Mouse (Mus musculus) frontal cortex, postnatal 10 days (tissue): ENCODE results near the gene Comp.

Experiments used
- DNase-seq, 2 experiments: peaks; one replicate each; pipeline ENCODE4 v3.0.0; 2022; ENCODE audit warnings: low spot score in 2 of 2, mixed read lengths in 1 of 2

The Comp gene

DNA sequence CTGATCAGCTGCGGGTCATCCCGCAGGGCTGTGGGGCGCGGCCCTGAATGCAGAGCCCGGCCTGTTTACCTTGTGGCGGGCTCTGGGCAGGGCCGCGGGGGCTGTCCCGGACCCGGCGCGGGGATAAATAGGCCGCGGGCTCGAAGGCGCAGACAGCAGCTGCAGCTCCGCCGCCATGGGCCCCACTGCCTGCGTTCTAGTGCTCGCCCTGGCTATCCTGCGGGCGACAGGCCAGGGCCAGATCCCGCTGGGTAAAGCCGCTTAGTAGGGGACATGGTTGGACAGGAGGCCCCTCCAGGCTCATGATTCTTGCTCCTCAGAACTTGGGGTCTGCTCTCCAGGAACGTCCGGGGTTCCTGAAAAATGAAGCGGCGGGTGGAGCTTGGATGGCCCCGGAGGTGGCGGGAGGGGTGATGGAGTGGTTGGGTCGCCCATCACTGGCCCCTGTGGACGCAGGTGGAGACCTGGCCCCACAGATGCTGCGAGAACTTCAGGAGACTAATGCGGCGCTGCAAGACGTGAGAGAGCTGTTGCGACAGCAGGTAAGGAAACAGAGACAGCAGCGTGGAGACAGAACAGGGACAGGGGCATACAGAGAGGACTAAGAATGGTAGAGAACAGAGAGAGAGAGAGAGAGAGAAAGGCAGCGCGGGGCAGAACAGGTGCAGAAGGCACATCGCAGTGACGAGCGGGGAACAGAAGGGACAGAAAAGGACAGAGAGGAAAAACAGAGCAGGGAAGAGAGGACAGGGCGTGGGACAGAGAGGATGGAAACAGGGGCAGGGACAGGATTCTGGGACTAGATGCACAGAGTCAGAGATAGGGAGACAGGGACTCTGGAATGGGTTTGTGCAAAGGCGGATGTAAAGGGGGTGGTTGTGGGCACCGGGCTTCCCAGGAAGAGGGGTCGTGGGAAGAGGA is at the start of gene Comp:
Comp (plus strand) TSS at position 162 of the 921 bp plus-strand sequence.
- no peak for DNase-seq

DNA sequence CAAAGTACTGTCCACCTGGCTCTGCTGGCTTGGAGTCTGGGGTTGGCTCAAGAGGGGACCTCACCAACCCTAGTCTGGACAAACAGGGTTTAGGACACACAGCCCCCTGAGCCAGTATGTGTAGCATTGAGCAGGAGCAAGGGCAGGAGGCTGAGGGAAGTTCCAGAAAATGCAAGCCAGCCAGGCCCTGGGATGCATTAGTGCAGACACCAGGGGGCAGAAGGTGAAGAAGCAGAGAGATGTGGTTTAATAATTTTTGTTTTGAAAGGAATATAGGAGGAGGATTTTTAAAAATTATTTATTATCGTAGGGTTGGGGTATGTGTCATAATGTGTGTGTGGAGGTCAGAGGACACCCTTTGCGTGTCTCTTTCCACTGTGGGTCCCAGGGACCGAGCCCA is 49.6 kb upstream of the Comp start:
- no peak for DNase-seq

GRCm38 (mm10) chr8:70327512-70327911 is 45.8 kb upstream of the Comp start:
- DNase-seq = no peak

GRCm38 (mm10) chr8:70329124-70329834 is 44.1 kb upstream of the Comp start, which contains the start of gene Gdf1:
Gene Gdf1 (plus strand): TSS chr8:70329817.
- no peak for DNase-seq

GRCm38 (mm10) chr8:70329835-70330740 is 43.3 kb upstream of the Comp start:
- DNase-seq = no peak

- peak; percentile 71 to 72 for DNase-seq
These were observed 42.5 kb upstream of the Comp start for GRCm38 (mm10) chr8:70330741-70331364.

DNA sequence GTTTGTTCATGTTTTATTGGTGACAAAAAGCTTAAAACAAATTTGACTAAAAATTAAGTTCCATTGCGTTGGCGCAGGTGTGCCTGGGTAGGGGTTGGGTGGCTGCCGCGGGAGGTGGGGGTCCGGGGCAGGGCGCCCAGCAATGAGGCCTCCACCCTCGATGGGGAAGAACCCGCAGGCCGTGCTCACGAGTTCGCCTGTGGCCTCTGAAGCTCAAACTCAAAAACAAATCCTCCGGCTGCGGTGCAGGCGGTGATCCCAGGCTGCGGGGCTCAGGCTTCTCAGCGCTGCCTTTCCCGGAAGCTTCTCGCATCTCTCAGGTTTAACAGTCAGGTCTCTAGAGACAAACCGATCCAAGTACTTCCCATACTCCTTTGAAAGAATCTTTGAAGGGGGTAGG is 41.8 kb upstream of the Comp start:
- DNase-seq = no peak

DNA sequence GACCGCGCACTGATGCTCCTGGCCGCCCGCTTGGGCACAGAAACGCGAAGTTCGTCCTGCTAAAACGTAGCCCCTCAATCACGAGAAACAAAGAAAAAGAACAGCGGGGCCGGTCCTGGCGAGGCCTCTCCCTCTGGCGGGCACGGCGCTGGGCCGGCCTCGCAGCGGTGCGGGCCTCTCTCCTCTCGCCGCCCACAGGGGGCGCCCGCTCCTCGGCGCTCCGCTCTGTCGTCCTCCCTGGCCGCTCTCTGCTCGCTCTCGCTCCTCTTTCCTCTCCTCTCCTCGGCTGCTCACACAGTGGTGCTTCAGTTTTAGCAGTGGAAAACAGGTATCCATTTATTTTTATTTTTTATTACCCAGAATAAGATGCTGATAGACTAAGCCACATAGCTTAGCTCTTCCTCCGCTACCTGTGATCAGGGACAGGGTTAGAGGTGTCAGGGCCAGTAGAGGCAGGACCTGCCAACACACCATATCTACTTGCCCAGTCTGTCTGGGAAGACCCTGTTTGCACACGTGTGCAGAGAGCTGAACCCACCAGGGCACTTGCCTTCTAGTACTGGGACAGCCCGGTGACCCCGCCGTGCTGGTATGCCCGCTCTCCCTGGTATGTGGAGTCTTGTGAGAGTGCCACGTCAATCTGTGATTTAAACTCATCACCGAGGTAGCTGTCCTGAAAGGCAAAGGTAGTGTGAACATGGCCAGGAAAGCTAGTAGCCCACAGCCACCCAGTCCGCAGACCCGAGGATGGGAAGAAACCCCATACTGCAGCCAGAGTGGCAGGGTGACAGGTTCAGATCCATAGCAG is 41.1 kb upstream of the Comp start:
- peak in 1 of 2 experiments; percentile 75 for DNase-seq

- no peak for DNase-seq
These were observed 40.5 kb upstream of the Comp start for GRCm38 (mm10) chr8:70332878-70333202.

- no peak for DNase-seq
These were observed 34.4 kb upstream of the Comp start for GRCm38 (mm10) chr8:70338931-70339330.

- DNase-seq = no peak
These were observed 32.7 kb upstream of the Comp start for GRCm38 (mm10) chr8:70340659-70341058.

DNA sequence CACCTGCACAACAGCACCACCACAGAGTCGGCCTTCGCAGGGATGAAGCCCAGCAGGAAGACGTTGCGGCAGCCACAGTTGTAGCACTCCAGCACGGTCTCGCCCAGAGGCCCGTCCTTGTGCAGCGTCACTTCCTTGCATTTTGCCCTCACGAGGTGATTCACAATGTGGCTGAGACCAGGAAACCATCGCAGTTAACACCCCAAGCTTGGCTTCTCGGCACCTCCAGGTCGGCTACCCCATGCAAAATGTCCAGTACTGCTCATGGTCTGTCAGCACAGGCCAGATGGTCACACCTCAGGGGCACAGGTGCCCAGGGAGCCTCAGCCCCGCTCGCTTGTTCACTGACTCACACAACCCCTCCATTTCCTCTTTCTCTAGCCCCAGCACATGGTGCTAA is 31.4 kb upstream of the Comp start:
- no peak for DNase-seq

- no peak for DNase-seq
These were observed 30.3 kb upstream of the Comp start for GRCm38 (mm10) chr8:70343076-70343475.

DNA sequence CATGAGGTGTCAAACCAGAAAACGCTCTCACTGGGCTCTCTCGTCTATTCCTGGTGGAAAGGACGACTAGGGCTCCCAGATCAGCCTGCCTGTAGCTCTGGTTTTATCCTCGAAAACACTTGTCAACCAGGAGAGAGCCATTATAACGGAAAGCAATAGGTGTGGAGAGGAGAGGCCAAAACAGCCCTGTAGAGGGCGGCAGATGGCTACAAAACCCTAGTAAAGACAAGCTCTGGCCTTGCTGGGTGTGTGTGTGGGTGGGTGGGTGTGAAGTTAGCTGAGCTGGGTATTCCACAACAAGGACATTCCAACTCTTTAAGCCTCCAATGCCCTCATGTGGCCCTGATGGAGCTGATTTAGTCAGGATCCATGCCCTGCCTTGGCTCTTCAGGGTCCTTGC is 29.7 kb upstream of the Comp start:
- no peak for DNase-seq

- DNase-seq = no peak
These were observed 29.1 kb upstream of the Comp start for GRCm38 (mm10) chr8:70344279-70344678.

- DNase-seq = no peak
These were observed 25.9 kb upstream of the Comp start for GRCm38 (mm10) chr8:70347443-70347842.

- DNase-seq = no peak
These were observed 25.4 kb upstream of the Comp start for GRCm38 (mm10) chr8:70347860-70348420.

DNA sequence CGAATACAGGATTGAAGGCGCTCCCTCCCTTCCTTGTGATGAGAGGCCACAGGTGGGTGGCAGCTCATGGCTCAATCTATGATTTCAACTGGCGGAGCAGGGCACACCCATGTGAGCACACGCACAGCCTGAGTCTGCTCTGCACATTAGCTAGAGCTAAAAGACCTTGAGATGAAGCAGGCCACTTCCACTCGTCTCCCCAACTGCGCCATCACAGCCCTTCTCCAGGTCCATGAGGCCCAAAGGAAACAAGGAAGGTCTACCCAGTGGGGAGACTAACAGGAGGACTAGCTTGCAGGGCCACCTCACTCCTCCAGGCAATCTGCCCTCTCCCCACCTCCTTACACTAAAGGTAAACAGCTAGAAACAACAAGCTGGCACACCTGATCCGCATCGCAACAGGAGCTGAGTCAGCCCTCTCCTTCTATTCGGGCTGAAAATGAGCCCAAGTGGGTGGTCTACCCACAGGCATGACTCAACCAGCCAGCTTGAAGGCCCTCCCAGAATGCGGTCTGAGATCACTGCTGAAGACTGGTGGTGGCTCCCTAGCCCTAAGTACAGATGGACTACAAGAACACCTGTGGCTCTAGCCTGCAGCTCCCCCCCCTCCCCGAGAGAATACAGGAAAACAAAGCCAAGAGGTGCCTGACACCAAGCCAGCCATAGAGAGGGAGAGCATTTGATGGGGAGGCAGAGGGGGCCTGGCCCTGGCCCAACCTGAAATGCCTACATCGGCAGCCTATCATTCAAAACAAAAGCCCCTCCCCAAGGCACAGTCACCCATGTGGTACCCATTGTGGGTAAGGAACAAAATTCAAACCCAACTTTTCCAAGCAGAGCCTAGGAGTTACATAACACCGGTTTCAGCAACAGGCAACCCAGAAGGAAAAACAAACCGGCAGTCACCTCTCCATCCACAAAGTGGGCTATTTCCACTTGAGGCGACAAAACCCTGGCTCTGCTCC is 22.0 kb upstream of the Comp start:
- DNase-seq = no peak

- DNase-seq = no peak
These were observed 21.4 kb upstream of the Comp start for GRCm38 (mm10) chr8:70352000-70352384.
